Mouse (Mus musculus) thymus, postnatal 4 days (tissue): ENCODE data around the gene Tmem102.

Experiments
- DNase-seq: peaks from one replicate; pipeline ENCODE4 v3.0.0; 2021

Gene Tmem102

DNA sequence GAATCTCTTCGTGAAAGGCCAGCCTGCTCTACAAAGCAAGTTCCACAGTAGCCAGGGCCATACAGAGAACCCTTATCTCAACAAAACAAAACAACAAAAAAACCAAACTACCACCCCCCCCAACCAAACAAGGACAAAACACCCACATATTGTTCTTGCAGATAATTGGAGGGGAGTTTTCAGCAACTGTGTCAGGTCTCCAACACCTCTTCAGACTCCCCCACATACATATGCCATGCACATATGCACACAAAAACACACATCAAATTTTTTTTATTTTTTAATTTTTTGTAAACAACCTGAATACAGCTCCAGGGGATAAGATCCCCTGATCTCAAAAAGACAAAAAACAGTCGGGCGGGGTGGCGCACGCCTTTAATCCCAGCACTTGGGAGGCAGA, 51.2 kb downstream of the Tmem102 start:
- no peak for DNase-seq
